Mouse (Mus musculus): ENCODE results near the gene 5730507C01Rik. TPM values are rescaled to one million over a fixed set of nuclear protein-coding genes. Genes with fewer than 3 reads are reported as not detected.

The 5730507C01Rik gene
- 0.31 and 0.36 TPM in 2 replicates for polyA plus RNA-seq (2012; rRNA removed)

GRCm38 (mm10) chr12:18514171-18514570, at the start of gene 5730507C01Rik:
Gene 5730507C01Rik, plus strand, starts transcription at chr12:18514510.

Data from central nervous system, embryonic 18 days (tissue).